Mouse (Mus musculus): ENCODE results near the gene Kif3b. TPM values are rescaled to one million over a fixed set of nuclear protein-coding genes. Genes with fewer than 3 reads are reported as not detected.

The Kif3b gene
- polyA plus RNA-seq, 1 experiment from 2014 or later, result 11.3 TPM

DNA sequence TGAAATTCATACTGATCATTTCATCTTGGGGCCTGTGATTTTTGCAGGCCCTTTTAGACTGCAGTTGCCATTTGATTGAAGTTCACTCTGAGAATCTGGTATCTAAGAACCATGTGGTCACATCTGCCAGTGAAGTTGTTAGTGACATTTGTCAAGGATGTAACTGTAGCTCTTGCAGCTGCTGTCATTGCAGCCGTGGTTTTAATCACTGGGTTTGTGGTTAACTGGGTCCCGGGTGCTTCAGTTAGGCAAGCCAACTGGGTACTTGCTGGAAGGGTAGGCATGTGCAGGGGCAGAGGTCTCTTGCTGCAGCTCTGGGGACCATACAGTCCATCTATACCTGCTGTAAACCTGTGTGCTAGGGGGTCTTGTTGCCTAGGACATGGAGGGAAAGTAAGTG is 44.9 kb downstream of the Kif3b start:
- 85% methylated on average over 2 of the region's 2 CpGs for WGBS
- H3K4me1 ChIP-seq, result no peaks in the 10 kb centered on the region
- H3K4me3 ChIP-seq, result no peak overlapping the region
- peaks cover 23% of the 10 kb centered on the region for H3K36me3 ChIP-seq (ENCODE audit: poor library complexity, severe bottlenecking)
- no peak for ATAC-seq
- no peak overlapping the region for H3K27ac ChIP-seq
- H3K4me2 ChIP-seq, result no peak overlapping the region
- H3K9ac ChIP-seq, result no peak overlapping the region
- no peaks in the 10 kb centered on the region for H3K27me3 ChIP-seq
- no peaks in the 10 kb centered on the region for H3K9me3 ChIP-seq (replicated peaks)

DNA sequence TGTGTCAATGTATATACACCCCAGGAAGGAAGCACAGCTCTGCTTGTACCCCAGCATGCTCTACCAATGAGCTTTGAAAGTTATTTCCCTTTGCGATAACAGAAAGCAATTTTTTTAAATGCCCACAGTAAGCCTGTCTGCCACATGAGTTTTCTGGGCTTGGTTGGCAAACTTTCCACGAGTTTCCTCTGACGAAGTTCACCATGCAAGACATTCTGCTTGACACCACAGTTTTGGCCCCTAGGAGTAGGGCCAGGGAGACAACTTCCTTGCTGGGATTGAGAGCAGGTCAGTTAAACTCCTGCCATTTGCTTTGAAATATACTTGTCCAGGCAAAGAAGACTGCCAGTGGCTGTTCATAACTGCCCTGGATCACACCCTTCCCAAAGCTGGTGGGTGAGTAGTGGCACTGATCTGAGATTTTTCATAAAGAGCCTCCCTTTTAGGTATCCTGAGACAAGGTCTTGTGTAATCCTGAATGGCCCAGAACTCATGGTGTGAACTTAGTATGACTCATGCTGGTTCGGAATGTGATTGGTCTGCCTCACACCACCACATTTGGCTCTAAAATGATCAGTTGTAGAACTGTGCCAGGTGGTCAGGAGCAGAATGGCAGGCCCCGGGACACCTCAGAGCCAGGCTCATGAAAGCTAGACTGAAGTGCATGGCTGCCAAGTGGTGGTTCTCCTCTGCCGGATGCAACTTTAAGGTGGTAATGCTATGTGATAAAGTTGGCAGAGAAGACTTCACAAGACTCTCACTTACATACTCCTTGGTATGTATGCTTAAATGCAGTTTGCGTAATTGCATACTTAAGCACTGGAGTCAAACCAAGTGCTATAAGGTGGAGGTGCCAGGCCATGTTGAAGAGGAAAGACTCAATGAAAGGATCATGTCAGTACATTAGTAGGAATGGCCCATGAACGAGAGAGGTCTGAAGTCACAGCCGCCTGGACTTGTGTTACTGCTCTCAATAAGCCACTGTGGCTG is 47.4 kb downstream of the Kif3b start:
- Histone ChIP-seq H3K9ac (no peak overlapping the region), H3K27ac (no peak overlapping the region), H3K4me3 (no peak overlapping the region), H3K4me2 (no peak overlapping the region), H3K27me3 (no peaks in the 10 kb centered on the region), H3K9me3 (replicated peaks) (no peaks in the 10 kb centered on the region), H3K36me3 (ENCODE audit: poor library complexity, severe bottlenecking) (peaks cover 4% of the 10 kb centered on the region; the same call in 1 of the 2 replicates), H3K4me1 (no peaks in the 10 kb centered on the region)
- no peak for ATAC-seq
- WGBS, result 94% methylated on average over 9 of the region's 9 CpGs

DNA sequence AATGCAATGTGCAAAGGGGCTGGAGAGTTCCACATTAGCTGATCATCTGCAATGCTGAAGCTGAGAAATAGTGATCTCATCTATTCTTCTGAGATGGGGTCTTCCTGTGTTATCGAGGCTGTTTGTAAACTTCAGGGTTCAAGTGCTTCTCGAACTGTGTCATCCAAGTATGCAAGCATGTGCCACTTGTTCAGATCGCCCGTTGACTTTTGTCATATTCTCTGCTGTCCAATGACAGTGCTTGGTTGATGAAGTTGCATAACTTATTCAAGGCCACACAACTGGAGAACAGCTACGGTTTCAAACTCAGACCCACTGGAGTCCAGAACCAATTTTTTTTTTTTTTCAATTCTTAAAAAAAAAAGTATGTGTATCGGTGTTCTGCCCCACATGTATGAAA is 51.0 kb downstream of the Kif3b start:
- H3K27me3 ChIP-seq, result no peaks in the 10 kb centered on the region
- H3K4me2 ChIP-seq, result no peak overlapping the region
- ATAC-seq, result no peak
- WGBS, result 92% methylated on average over 6 of the region's 6 CpGs
- no peak overlapping the region for H3K27ac ChIP-seq
- no peaks in the 10 kb centered on the region for H3K9me3 ChIP-seq (replicated peaks)
- H3K9ac ChIP-seq, result no peak overlapping the region
- H3K4me3 ChIP-seq, result no peak overlapping the region
- H3K4me1 ChIP-seq, result peaks cover 10% of the 10 kb centered on the region
- no peaks in the 10 kb centered on the region for H3K36me3 ChIP-seq (ENCODE audit: poor library complexity, severe bottlenecking)

DNA sequence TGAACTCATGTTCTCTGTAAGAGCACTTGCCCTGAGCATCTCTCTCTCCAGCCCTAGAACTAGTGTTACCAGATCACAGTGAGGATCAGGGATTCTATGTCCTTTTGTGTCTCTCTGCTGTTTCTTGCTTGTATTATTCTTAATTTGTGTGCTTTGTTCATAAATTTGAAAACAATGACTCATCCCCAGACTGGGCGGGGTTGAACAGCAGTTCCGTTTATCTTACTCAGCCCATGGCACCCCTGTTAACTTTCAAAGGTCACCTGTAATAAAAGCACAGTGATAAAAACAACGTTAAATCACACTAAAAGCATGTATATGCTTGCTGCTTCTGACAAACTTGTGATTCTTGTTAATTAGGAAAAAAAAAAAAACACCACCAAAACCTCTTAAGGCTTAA is 51.4 kb downstream of the Kif3b start:
- 85% methylated on average over 3 of the region's 3 CpGs for WGBS
- Histone ChIP-seq H3K36me3 (ENCODE audit: poor library complexity, severe bottlenecking) (no peaks in the 10 kb centered on the region), H3K9me3 (replicated peaks) (no peaks in the 10 kb centered on the region), H3K9ac (no peak overlapping the region), H3K4me1 (peaks cover 14% of the 10 kb centered on the region), H3K4me2 (no peak overlapping the region), H3K27me3 (no peaks in the 10 kb centered on the region), H3K27ac (no peak overlapping the region), H3K4me3 (no peak overlapping the region)
- no peak for ATAC-seq

DNA sequence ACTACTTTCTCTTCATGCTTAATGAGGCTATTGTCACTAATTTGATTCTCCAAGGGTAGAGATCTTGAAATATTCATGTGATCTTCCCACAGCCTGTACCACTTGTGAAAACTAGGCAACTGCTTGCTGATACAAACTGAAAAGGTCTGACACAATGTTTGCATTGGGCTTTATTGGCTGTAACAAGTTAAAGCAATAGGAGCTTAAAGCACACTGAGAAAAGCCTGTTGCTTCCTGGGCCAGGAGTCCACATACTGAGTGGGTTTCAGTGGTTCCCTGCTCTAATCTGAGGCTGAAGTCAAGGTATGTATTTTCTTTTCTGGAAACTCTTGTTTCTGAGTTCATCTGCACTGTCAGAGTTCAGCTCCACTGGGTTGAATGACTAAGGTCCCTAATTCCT is 52.0 kb downstream of the Kif3b start:
- Histone ChIP-seq H3K27ac (no peak overlapping the region), H3K9ac (no peak overlapping the region), H3K4me3 (no peak overlapping the region), H3K4me2 (no peak overlapping the region), H3K27me3 (no peaks in the 10 kb centered on the region), H3K36me3 (ENCODE audit: poor library complexity, severe bottlenecking) (no peaks in the 10 kb centered on the region), H3K4me1 (peaks cover 20% of the 10 kb centered on the region), H3K9me3 (replicated peaks) (no peaks in the 10 kb centered on the region)
- ATAC-seq, result no peak

DNA sequence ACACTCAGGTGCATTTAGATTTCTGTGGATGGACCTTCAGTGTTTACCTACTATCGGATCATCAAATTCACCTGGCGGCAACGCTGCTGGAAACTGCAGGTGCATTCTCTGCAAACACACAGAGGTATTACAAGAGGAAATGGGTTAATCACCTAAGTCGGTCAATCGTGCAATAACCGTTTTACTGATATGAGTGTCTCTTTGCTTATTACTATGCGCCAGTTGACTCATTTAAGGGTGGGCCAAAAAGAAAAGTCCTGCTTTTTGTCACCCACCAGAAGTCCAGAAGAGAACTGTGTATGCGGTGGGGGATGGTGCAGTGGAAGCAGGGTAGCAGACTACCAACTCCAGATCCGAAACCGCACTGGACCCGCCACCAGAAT is 53.8 kb downstream of the Kif3b start:
- peak overlapping the region; percentile 44 for H3K27ac ChIP-seq
- H3K4me1 ChIP-seq, result peaks cover 34% of the 10 kb centered on the region
- H3K27me3 ChIP-seq, result no peaks in the 10 kb centered on the region
- peak overlapping the region; percentile 76 for H3K4me2 ChIP-seq
- H3K4me3 ChIP-seq, result peak overlapping the region; percentile 84
- WGBS, result 7% methylated on average over 11 of the region's 11 CpGs
- H3K36me3 ChIP-seq (ENCODE audit: poor library complexity, severe bottlenecking), result no peaks in the 10 kb centered on the region
- peak overlapping the region; percentile 74 for H3K9ac ChIP-seq
- no peaks in the 10 kb centered on the region for H3K9me3 ChIP-seq (replicated peaks)
- ATAC-seq, result no peak

DNA sequence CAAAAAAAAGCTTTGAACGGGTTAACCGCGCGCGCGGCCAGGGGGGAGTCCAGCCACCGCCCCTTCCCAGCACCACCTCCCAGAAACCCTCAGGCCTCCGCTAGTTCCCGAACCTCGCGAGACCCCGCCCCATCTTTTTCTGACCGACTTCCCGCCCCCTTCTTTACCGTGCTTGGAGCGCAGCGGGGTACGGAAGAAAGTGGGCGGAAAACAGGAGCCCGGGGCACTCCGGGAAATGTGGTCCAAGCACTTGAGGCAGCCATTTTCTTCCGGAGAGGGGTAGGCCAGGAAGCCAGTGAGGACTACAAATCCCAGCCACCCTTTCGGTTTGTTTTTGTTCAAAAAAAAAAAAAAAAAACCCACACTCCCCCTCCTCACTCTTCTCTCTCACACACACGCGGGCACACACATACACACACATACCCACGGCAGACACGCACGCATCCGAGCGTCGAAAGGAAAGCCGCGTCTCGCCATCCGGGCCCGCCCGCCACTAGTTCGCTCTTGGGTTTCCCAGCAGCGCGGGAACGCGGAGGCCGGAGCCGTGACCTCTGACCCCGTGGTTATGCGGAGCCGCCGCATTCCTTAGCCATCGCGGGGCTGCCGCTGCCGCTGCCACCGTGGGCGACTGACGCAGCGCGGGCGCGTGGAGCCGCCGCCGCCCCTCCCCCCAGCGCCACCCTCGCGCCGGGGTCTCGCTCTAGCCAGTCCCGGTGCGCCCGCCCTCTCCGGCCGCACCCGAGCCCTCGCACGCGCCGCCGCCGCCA is 54.4 kb downstream of the Kif3b start, which contains the start of gene Asxl1:
Asxl1 (plus strand) TSS at position 376 of the 767 bp plus-strand sequence.
- peak within 1 kb of the TSS; percentile 83 for H3K4me2 ChIP-seq
- WGBS, result under 1% methylated on average over 61 of the region's 79 CpGs
- peak; percentile 99 for ATAC-seq

DNA sequence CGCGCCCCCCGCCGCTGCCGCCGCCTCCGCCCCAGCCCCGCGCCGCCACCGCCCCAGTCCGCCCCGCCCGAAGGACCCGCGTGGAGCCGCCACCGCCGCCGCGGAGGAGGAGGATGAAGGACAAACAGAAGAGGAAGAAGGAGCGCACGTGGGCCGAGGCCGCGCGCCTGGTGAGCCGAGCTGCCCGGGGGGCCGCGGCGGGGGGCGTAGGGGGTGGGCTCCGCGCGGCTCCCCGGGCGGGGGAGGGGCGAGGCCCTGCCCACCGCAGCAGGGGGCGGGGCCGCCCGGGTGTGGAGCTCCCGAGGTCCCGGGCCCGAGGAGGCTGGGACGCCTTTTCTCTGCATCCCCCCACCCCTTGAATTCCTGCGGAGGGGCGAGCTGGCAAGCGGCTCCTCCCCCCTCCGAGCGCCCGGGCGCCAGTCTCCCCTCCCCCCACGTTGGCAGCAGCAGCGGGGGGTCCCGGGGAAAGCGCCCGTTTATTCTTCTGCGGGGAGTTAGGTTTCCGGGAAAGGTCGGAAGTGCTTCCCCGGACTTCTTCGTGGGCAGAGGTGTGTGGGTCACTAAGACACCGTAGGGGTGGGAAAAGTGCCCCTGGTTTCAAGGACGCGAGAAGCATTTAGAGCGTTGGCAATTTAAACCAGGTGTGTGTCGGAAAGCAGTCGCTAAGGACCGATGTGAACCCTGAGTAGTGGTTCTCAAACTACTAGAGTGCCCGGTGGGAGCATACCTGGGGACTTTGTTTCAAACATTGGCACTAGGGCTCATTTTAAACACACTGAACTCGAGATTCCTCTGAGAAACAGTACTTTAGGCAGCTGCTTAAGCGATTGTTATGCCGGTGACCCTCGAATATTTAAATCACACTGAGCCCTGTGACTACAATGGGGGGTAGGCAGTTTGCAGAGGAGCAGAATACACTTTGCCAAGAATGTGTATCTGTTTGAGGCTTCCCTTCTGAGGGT is 55.3 kb downstream of the Kif3b start:
- Histone ChIP-seq H3K27me3 (no peaks in the 10 kb centered on the region), H3K27ac (peak overlapping the region; percentile 98), H3K4me3 (peak overlapping the region; percentile 84), H3K4me2 (peak overlapping the region; percentile 83), H3K4me1 (peaks cover 48% of the 10 kb centered on the region), H3K9me3 (replicated peaks) (no peaks in the 10 kb centered on the region), H3K9ac (peak overlapping the region; percentile 94), H3K36me3 (ENCODE audit: poor library complexity, severe bottlenecking) (no peaks in the 10 kb centered on the region; the same call in 1 of the 2 replicates)
- ATAC-seq, result peak; percentile 31
- 0% methylated on average over 24 of the region's 76 CpGs for WGBS

More for the DNA sequence above, 54.4 kb downstream of the Kif3b start, which contains the start of gene Asxl1:
- H3K9ac ChIP-seq, result peak within 1 kb of the TSS; percentile 94
- H3K4me1 ChIP-seq, result peaks cover 40% of the 10 kb centered on the region
- no peaks in the 10 kb centered on the region for H3K9me3 ChIP-seq (replicated peaks)
- H3K27me3 ChIP-seq, result no peaks in the 10 kb centered on the region
- no peaks in the 10 kb centered on the region; the same call in 1 of the 2 replicates for H3K36me3 ChIP-seq (ENCODE audit: poor library complexity, severe bottlenecking)
- H3K27ac ChIP-seq, result peak within 1 kb of the TSS; percentile 98
- peak within 1 kb of the TSS; percentile 84 for H3K4me3 ChIP-seq

DNA sequence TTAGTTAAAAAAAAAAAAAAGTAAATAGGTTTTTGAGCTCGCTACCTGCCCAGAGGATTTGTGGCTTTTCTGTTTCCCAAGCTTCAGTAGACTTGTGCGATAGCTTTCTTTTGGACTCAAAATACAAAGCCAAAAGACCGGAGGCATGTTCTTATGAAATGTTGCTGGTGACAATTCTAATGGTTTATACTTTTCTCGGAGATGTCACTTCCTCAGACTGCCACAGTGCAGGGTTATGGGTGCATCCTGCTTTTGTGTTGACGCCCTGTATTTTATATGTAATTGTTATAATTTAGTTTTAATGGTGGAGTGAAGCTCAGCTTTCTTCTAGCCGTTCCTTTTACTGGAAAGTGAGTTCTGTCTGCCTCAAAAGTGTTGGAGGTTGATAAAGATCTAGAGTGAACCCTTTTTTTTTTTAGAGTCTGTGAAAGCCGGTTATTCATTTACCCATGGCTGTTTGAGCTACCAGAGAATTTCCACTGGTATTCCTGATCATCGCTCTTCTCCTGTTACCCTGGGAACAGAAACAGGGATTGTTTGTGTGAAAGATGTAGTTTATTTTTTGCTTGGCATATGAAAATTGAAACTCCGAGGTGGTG is 56.1 kb downstream of the Kif3b start:
- H3K4me1 ChIP-seq, result peaks cover 48% of the 10 kb centered on the region
- no peaks in the 10 kb centered on the region for H3K9me3 ChIP-seq (replicated peaks)
- 11% methylated on average over 9 of the region's 9 CpGs for WGBS
- peak overlapping the region; percentile 83 for H3K4me2 ChIP-seq
- no peak for ATAC-seq
- peak overlapping the region; percentile 94 for H3K9ac ChIP-seq
- no peaks in the 10 kb centered on the region for H3K27me3 ChIP-seq
- H3K27ac ChIP-seq, result peak overlapping the region; percentile 98
- peaks cover 6% of the 10 kb centered on the region for H3K36me3 ChIP-seq (ENCODE audit: poor library complexity, severe bottlenecking)
- peak overlapping the region; percentile 84 for H3K4me3 ChIP-seq

DNA sequence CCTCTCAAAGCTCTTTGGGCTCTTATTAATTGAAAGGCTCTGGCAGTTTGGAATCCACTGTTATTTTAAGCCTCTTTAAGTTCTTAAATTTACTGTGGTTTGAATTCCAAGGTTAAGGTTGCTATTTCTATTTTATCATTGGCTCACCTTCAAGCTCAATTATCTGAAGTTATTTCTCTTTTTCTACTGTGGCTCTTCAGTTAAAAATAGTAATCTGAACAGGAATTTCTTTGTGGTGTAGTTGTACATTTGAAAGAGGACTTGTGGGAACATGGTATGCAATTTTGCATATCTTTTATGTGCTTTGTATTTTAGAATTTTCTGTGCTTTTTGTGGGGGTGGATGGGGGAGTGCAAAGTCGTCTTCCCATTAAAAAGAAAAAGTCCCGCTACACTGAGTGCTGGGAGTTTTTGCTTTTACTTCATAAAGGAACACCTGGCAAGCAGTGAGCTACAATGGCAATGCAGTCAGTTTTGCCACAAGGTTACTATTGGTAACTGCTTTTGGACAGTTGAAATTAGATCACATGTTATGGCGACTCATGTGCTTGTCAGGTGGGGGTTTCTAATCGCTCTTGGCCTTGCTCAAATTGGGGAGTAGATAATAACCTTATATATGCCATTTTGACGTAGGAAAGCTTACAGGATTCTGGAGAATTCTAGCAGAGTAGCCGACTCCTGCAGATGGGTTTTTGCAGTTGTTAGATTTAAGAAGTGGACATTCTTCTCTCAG is 57.1 kb downstream of the Kif3b start:
- peaks cover 48% of the 10 kb centered on the region for H3K4me1 ChIP-seq
- peak overlapping the region; percentile 94 for H3K9ac ChIP-seq
- H3K36me3 ChIP-seq (ENCODE audit: poor library complexity, severe bottlenecking), result peaks cover 15% of the 10 kb centered on the region
- H3K27me3 ChIP-seq, result no peaks in the 10 kb centered on the region
- peak overlapping the region; percentile 83 for H3K4me2 ChIP-seq
- no peaks in the 10 kb centered on the region for H3K9me3 ChIP-seq (replicated peaks)
- H3K27ac ChIP-seq, result no peak overlapping the region
- 53% methylated on average over 6 of the region's 6 CpGs for WGBS
- no peak for ATAC-seq
- H3K4me3 ChIP-seq, result peak overlapping the region; percentile 84
